Mouse (Mus musculus) E14TG2a.4 (cell line): ENCODE measurements around the gene Arhgef3.

ENCODE experiments used
- CTCF ChIP-seq: conservative IDR thresholded peaks from 2 replicates; pipeline ENCODE4 v1.5.1; 2014; ENCODE audit warnings: low read length
- NANOG ChIP-seq: IDR thresholded peaks from 2 replicates; pipeline ENCODE4 v1.6.1; 2014; ENCODE audit warnings: borderline replicate concordance, low read length, mixed read lengths
- POU5F1 ChIP-seq: IDR thresholded peaks from 2 replicates; pipeline ENCODE4 v1.6.1; 2014; ENCODE audit warnings: low read length, borderline replicate concordance

GRCm38 (mm10) chr14:27174188-27174786, 59.6 kb downstream of the Arhgef3 start:
- no peak for TF ChIP-seq CTCF
- no peak for TF ChIP-seq POU5F1
- TF ChIP-seq NANOG = no peak
